Comparison of ENCODE assay signal across 17 mouse cellular contexts in the genomic region with DNA sequence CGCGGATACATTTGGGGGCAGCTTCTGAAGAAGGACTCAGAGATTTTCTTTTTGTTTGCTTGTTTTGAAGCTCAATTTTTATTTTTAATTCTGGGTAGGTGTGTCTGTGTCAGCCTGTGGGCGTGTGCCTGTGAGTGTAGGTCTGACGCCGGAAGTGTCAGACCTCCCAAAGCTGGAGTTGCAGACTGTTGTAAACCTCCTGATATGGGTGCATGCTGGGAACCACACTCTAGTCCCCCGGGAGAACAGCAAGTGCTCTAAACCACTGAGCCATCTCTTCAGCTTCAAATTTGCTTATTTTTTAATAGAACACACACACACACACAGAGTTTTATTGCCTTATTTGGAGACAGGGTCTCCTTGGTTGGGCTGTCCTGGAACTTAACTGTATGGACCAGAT. TPM values are rescaled to one million over a fixed set of nuclear protein-coding genes. Genes with fewer than 3 reads are reported as not detected.
"Had no signal": no experiment of that assay in that cellular context is flagged by ENCODE, and none has a peak within 500 bp of the region (broad histone marks: within the 10 kb centered on the region; RNA-seq: fewer than 3 reads in every experiment).

No protein-coding gene starts in this region.

- H3K4me3 ChIP-seq: limb, embryonic 13.5 days; midbrain, embryonic 13.5 days; neural tube, embryonic 15.5 days had no signal

- H3K36me3 ChIP-seq: limb, embryonic 13.5 days; midbrain, embryonic 13.5 days; neural tube, embryonic 15.5 days had no signal

- H3K27me3 ChIP-seq: limb, embryonic 13.5 days; midbrain, embryonic 13.5 days; neural tube, embryonic 15.5 days had no signal

- DNase-seq: kidney, adult 18-20 months; kidney, postnatal 10 days; kidney, postnatal 4 days; left cerebral cortex, postnatal 4 days; lung, adult 2 months; lung, postnatal 36 days; right cerebral cortex, postnatal 4 days; thymus, adult 18-20 months; thymus, postnatal 14 days had no signal

- H3K27ac ChIP-seq: limb, embryonic 13.5 days; liver, embryonic 14.5 days; midbrain, embryonic 13.5 days; neural tube, embryonic 15.5 days had no signal

RNA-seq across cellular contexts. Expression of a gene that starts 25.9 kb away (rescaled TPM):
- total RNA-seq: megakaryocyte progenitor cell, adult 5-6 weeks had no signal
- polyA plus RNA-seq: kidney, embryonic 14.5 days; limb, embryonic 13.5 days; liver, adult 2 months; liver, embryonic 14.5 days; midbrain, embryonic 13.5 days; neural tube, embryonic 11.5 days had no signal
